Mouse (Mus musculus) bone marrow, adult 2 months (tissue): ENCODE results near the gene Sertad1.

Experiments
- CTCF ChIP-seq: fragments of 200-500 bp; IDR thresholded peaks from 2 replicates; pipeline ENCODE4 v1.5.1; 2011; ENCODE audit warnings: low read length, control low read depth; ENCODE audit not compliant: control insufficient read depth, insufficient read depth
- POLR2A ChIP-seq: fragments of 200-500 bp; IDR thresholded peaks from 2 replicates; pipeline ENCODE4 v1.6.1; 2011; ENCODE audit warnings: low read depth, mild to moderate bottlenecking, control low read depth, low read length, borderline replicate concordance; ENCODE audit not compliant: control insufficient read depth

DNA sequence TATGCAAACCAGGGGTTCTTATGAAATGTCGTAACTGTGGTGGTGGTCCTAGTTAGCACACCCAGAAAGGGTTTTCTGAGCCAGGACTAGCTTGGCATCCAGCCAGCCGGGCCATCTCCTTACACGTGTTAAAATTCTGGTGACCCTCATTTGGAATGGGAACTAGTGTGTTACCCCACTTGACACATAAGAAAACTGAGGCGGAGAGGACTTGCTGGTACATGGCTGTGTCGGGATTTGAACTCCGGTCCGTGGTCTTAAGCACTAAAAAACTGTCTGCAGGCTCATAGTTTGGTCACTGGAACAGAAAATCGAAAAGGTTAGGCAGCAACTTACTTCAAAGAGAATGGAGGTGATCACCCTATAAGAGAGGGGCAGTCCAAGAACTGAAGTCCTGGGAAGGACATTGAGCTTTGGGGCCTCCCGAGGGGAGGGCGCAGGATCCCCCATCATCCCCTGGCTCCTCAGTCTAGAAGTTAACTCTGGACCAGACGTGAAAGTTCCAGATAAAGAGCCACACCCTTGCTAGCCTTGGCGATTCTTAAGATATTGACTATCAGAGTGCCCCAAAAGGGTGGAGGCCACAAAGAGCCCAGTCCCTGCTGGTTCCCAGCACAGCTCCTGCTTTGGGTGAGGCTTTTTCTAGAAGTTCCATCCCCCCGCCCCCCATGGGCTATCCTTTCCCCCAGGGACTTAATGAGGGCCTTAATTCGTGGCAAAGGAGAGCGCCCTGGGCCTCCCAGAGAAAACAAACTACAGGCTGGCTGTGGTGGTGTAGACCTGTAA is 38.1 kb upstream of the Sertad1 start:
- TF ChIP-seq CTCF (no peak), POLR2A (no peak)
